Mouse (Mus musculus) B cell, adult 67 days (primary cell): ENCODE measurements around the gene Spryd7. TPM values are rescaled to one million over a fixed set of nuclear protein-coding genes. Genes with fewer than 3 reads are reported as not detected.

Source experiments
- total RNA-seq, 2 experiments: library from RNA; stranded (reverse); gene quantifications; 4 replicates each; pipeline ENCODE4 v1.2.4; 2023

The Spryd7 gene
- total RNA-seq, result 1 to 10 TPM; 7.6 to 8.4 TPM

DNA sequence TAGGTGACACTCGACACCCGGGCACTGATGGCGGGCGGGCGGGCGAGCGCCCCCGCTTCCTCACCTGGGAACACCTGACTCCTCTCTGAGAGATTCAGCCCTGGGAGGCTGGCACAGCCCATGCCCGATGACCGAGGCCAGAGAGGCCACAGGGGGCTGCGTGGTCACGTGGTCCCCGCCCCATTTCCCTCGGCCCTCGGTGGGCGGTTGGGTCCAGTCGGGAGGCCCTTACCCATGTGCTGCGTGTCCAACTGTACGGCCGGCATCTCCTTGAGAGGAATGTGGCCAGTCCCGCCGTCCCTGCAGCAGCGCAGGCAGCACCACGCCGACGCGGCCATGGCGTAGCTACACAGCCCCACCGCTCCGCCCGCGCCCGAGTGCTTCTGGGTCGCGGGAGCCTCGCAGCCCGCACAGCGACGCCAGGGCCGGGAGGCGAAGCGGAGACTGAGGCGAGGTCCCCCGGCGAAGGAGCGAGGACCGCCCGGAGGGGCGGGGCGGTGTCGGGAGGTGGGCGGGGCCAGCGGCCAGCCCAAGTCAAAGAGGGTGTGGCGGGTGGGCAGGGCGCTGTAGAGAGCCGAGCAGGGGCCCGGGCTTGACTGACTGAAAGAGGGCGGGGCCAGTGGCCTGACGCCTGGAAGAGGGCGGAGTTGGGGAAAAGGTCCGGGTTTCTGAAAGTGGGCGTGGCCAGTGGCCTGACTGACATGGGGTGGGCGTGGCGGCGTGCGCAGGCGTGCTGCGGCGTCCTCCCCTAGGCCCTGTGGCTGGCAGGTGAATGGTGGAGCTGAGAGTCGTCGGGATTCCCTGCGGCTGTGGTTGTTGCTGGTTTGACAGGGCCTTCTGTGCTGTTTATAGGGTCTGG, at the start of gene Spryd7:
Gene Spryd7, minus strand, starts transcription at position 598 of the 859 bp plus-strand sequence.

DNA sequence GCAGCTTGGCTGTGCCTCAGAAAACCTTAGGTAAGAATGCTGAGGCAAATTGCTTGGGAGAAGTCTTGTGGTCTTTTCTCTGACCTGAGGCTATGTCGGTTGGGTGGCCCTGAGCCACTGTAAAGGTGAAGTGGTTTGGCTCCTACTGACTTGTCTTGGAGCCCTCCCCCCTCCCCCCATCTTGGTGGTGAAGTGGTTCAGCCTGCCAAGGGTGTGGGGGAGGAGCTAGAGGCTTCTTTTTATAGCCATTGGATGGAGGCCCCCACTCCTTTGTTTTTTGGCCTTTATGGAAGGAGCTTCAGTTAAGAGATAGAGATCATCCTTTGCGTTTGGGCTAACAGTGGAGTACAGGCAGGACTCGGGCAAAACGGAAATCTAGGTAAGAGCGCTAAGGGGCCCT, 41.3 kb upstream of the Spryd7 start, which contains the start of gene Trim13:
Gene Trim13, plus strand, starts transcription at position 280 of the 400 bp plus-strand sequence.

Other genes starting within 250 kb of the Spryd7 start
- 1 to 10 TPM; 1.0 TPM for gene Arl11, start 247.1 kb downstream of the Spryd7 start, total RNA-seq
- gene Ebpl, start 196.4 kb downstream of the Spryd7 start, total RNA-seq, result 1 to 10 TPM; 4.3 to 4.6 TPM
- gene Kpna3, start 117.0 kb downstream of the Spryd7 start, total RNA-seq, result 10 to 100 TPM; 31.2 to 31.6 TPM
- gene Trim13, start 41.4 kb upstream of the Spryd7 start, total RNA-seq, result 1 to 10 TPM; 5.3 to 6.7 TPM
- gene Kcnrg, start 50.6 kb upstream of the Spryd7 start, total RNA-seq, result under 1 TPM; 0.42 to 0.49 TPM